Mouse (Mus musculus) large intestine, adult 2 months (tissue): ENCODE measurements around the gene Spaca4. TPM values are rescaled to one million over a fixed set of nuclear protein-coding genes. Genes with fewer than 3 reads are reported as not detected.

Source experiments
- DNase-seq: peaks from one replicate; pipeline ENCODE4 v3.0.0-alpha.2; 2012; ENCODE audit warnings: low read depth, low spot score
- WGBS: fragments of 180-500 bp; shearing (Covaris S2); methylation state at CpG from one replicate; pipeline ENCODE4 v1.1.7; 2018; 5-methylcytosine and 5-hydroxymethylcytosine counted together
- polyA plus RNA-seq: library from polyadenylated mRNA; depleted of rRNA; stranded (reverse); fragments of >200 nt; gene quantifications from 2 replicates; pipeline ENCODE4 v1.2.3, GENCODE M21; 2012

Gene Spaca4
- polyA plus RNA-seq, 1 experiment: not detected

DNA sequence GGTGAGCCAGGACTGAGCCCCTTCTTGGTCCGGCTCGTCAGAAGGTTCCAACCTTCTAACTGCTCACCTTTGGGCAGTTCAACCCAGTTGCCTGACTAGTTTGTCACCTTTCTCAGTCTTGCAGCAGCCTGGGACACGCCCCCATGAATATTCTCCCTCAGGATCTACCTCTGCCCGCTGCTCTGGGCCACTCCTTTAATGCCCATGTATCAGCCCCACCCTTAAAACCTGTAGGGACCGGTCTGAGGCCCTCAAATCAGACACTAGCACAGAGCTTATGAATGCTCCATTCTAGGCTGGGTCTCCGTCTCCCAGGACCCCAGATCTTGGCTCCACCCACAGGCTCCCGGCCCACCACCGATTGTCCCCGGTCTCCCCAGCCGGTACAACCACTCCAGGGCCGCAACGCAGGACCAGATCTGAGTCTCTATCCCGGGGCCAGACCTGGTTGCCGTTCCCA, 11.0 kb downstream of the Spaca4 start:
- DNase-seq: no peak
- WGBS: 2% methylated on average over 14 of the region's 14 CpGs

DNA sequence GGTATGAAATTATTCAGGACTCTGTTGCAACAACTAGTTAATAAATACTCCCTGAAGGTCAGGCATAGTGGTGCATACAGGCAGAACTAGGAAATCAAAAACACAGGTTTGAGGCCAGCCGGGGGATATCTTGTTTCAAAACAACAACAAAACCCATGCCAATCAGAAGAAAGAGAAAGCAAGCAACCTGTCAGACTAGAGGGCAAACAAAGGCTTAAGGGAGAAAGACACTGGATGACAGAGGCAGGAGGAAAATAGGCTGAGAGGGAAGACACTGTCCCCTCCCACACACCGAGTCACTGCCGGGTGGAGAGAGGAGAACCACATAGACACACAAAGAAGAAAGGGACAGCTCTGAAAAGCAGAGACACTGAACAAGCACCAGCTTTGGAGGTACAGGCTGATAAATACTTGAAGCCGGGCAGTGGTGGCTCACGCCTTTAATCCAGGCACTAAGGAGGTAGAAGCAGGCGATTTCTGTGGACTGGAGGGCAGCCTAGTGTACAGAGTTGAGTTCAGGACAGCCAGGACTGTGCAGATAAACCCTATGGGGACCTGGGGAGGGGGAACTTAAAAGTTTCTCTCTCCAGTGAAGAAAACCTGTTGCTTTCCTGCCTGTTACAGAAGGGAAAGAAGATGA, 11.6 kb downstream of the Spaca4 start:
- no peak for DNase-seq

DNA sequence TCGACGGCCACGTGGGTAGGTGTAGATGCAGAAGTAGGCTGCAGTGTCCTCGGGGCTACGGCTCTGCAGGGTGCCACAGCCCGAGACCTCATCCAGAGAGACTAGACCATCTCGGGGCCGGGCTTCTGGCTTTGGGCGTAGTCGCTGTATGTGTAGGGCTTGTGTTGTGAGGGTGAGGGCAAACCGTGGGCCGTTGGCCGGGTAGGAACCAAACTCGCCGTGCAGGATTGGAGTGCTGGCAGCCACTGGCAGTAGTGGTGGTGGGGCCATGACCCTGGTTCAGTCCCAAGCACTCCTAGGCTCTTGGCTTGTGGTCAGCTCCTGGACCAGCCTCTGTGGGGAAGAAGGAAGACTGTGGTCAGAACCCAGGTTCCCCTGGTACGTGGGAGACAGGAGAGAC, 12.2 kb downstream of the Spaca4 start:
- 36% methylated on average over 16 of the region's 16 CpGs for WGBS
- no peak for DNase-seq

More for the DNA sequence above, 11.6 kb downstream of the Spaca4 start:
- WGBS: 30% methylated on average over 6 of the region's 6 CpGs

DNA sequence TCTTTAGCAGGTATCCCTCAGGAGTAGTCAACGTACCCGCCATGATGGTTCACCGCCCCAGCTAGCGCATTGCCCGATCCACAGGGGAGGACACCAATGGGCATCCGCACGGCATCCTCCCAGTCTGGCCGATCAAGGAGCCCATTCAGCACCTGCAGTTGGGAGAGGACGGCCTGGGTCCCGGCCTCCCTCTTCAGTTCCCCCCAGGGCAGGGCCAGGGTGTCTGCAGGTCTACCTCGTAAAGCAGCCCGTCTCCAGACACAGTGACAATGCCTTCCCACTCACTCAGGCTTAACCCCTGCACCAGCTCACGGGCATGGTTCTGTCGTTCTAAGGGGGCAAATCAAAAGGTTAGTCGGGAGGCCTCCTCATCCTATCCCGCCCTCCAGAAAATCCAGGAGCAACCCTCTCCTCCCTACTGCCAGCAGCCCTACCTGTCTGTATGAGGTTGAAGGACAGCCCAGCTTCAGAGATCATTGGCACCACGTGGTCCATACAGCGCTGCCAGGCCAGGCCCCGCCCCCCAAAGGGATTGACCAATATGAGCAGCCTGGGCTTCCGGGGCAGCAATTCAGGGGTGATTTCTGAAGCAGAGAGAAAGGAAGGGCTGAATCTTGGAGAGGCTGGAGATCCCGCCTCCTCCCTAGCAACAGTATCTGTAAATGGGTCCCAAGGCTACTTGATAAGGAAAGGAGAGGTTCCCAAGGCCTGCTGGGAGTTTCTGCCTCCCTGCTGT, 13.4 kb downstream of the Spaca4 start:
- 52% methylated on average over 21 of the region's 21 CpGs for WGBS
- DNase-seq: no peak

DNA sequence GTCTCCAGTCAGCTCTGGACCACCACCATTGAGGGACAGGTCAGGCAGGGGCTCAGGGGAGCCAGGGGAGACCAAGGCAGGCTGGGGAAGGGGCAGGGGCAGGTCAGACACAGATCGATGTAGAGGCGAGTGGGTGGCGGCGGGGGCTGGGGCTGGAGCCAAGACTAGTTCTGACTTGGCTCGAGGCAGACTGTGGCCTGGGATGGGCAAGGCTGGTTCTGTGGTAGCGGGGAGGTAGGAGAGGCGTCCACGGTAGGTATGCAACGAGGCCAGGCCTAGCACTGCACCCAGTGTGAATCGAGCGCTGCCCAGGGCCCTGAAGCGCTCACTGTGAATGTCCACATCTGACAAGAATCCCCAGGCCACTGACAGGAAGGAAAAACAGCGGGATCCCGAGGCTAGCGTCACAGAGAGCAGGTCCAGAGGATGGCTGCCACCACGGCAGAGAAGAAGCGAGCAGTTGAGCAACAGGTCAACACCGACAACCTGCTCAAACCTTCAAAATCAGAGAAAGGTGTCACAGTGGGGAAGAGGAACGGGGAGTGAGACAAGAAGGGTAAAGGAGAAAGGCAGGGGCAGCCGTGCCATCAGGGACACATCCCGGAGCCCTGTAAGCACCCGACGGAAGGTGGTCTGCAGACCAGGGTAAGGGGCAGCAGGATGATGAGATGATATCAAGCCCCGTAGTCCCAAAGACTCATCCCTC, 14.1 kb downstream of the Spaca4 start:
- no peak for DNase-seq
- 78% methylated on average over 24 of the region's 24 CpGs for WGBS

DNA sequence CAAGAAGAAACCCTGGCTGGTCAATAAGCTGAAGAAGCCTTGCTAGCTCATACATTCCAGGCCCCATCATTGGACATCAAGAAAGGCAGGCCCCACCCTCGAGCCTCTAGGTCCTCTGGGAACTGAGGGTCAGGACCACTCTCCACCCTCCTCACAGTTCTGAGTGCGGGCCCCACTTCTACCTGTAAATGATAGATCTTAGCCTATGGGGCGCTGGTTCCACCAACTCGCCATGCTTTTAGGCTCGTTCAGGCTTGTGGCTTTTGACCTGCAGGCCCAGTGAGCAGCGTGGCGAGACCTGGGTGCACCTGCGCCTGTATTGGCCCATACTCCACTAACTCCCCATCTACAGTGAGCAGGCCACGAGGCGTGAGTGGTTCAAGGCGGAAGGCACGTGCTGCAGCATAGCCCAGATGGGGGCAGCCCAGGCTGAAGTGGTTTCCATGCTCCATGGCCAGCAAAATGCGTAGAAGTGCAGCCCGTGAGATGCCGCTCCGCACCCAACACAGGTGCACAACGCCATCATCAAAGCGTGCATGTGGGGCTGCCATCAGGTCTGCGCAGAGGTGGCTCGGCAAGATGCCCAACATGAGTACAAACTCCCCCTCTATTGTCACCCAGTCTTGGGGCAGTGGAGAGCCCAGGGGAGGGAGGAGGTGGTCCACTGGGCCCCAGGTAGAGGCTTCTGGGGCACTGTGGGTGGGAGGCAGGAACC, 15.0 kb downstream of the Spaca4 start:
- DNase-seq: no peak
- 83% methylated on average over 20 of the region's 20 CpGs for WGBS

DNA sequence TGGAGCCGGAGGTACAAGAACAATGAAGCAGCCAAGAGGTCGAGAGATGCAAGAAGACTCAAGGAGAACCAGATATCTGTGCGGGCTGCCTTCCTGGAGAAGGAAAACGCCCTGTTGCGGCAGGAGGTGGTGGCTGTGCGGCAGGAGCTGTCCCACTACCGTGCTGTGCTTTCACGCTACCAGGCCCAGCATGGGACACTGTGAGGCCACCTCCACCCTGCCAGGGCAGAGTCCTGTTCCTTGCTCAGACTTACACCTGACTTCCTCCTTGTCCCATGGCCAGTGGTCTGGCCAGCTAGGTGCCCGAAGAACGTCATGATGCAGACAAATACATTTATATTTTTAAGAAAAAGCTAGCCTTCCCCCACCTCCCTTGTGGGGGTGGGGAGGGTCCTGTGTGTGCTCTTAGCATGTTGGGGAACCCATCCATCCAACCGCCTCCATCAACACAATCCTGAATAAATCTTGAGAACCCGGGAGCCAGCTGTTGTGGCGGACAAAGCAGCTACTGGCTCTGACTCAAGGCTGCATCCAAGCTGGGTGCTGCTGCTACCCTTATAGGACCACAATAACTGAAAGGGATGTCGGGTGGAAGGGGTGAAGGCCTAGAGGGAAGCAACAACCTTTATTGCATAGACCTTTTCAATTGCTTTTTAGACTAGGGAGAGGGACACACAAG, 15.8 kb downstream of the Spaca4 start:
- DNase-seq: no peak
- 60% methylated on average over 14 of the region's 14 CpGs for WGBS

DNA sequence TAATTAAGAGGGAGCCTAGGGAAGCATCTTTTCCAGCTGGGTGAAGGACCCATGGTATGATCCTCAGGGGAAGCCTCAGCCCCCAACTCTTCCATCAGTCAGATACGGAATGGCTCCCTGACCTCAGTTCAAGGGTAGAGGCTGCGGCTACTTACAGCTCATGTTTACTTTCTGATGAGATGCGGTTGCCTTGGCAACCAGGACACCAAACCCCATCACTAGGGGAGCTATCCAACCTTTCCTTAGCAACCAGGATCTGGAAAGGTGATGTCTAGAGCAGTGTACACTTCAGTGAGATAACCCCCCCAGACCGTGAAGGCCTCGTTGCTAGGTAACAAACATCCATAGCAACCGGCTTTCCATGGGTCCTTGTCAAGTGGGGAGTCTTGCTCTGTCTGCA, 16.6 kb downstream of the Spaca4 start:
- WGBS: 42% methylated on average over 6 of the region's 6 CpGs

DNA sequence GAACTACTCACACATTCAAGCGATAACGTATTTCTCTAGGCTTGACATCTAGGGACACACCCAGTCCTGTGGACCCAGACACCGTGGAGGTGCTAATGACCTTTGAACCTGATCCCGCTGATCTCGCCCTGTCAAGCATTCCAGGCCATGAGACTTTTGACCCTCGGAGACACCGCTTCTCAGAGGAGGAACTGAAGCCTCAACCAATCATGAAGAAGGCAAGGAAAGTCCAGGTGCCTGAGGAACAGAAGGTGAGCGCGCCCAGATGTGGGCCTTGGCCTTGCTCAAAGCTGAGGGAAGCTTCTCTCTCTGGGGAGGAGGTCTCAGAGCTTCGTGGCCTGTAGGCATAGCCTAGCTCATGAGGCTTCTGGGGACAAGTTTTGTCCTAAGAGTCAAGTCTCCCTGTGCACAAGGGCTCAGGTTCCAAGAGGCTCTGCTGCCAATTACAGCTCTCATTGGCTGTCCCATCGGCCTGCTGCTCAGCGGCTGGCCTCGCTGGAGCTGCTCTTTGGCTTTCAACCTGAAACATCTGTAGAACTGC, 17.3 kb downstream of the Spaca4 start:
- DNase-seq: no peak
- WGBS: 8% methylated on average over 13 of the region's 13 CpGs

More for the DNA sequence above, 16.6 kb downstream of the Spaca4 start:
- no peak for DNase-seq

DNA sequence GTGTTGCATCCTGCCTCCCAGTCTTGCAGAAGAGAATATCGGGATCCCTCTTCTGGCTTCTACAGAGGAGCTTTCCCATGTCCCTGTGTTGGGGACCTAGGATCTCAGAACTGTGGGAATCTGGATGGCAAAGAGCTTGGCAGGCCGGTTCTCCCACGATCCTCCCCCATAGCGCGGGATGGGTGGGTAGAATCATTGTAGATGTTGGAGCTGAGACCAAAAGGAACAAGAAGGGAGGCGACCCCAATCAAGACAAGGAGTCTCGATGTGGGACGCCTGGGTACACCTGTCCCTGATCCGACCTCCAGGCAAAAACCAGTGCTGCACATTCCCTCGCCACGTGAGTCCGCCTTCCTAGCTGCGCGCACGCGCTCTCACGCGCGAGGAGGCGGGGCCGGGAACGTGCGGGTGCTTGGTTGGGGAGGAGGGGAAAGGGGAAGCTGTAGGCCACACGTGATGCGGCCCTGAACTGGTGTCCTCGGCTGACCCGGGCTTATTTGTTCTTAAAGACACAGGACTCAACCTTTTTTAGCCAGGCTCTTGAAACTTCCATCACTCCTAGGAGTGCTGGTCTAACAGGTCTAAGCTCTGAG, 18.1 kb downstream of the Spaca4 start:
- WGBS: 1% methylated on average over 27 of the region's 27 CpGs
- no peak for DNase-seq

DNA sequence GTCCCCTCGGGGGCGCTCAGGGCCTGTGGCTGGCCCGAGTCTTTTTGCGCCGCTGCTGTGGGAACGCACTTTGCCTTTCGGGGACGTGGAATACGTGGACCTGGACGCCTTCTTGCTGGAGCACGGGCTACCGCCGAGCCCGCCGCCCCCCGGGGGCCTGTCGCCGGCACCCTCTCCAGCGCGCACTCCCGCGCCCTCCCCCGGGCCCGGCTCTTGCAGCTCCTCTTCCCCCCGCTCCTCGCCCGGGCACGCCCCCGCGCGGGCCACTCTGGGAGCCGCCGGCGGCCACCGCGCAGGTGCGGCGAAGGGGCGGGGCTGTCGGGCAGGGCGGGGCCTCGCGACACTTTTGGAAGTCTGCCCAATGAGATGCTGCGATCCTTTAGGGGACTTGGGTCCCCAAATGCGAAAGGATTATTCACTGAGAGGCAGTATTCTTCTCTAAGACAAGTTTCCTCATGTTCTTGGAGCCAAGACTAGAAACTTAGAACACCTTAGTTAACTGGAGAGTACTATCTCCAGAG, 18.8 kb downstream of the Spaca4 start:
- no peak for DNase-seq
- WGBS: under 1% methylated on average over 41 of the region's 45 CpGs

DNA sequence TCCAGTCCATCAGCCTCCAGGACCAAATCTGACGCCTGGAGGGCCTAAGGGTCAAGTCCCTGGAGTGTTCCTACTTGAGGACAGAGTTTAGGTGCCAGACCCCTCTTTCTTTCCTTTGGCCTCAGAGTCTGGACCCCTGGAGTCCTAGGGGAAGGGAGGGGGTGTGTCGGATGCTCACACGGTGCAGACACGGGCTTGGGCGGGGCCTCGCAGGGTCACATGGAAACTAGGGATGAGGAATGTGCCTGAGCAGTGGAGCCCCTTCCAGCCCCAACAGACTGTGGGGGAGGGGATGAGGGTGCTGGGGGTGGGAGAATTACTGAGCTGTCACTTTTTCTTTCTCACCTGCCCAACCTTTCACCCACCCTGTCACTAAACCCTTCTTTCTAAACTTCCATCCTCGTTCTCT, 19.7 kb downstream of the Spaca4 start:
- DNase-seq: no peak
- WGBS: 0% methylated on average over 7 of the region's 7 CpGs

DNA sequence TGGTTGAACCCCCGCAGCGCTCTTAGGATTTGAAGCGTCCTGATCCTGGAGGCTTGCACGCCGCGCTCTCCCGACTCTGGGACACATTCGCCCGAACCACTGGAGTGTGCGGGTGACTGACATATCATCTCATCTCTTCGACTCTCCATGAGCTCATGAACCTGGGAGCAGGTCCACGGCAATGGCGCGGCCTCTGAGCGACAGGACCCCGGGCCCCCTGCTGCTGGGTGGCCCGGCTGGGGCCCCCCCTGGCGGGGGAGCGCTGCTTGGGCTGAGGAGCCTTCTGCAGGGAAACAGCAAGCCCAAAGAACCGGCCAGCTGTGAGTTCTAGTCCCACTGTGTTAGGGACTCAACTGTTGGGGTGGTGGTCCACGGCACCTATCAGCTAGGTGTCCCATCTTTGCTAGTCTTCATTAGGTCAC, 20.2 kb downstream of the Spaca4 start:
- under 1% methylated on average over 21 of the region's 21 CpGs for WGBS
- no peak for DNase-seq

DNA sequence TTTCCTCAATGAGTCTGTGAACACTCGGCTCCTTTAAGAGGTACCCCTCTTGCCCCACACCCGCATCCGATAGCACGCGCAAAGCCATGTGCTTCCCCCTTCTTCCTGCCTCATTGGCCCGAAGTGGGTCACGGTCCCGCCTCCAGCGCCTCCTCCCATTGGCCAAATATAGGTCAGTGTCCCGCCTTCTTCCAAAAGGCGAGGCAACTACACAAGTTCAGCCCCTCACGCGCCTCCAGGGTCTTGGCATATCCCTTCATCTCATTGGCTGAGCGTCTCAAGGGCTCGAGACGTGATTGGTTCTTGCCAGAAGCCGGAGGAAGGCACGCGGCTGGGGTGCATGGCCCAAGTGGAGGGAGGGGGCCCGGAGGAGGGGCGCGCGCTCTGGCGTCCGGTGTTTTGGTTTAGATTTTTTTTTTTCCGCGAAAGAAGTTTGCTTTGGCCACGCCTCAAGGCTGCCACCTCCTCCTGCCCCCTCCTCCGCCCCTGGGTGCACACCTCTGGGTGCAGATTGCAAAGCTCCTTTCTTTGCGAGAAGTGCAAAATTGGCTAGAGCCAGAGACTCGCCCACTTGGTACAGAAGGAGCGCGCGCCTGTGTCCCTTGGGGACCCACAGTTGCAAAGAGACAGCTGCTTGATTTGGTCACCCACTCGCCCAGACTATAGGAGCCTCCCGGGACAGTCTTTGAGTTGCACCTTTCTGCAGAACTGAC, 20.7 kb downstream of the Spaca4 start, which contains the start of gene Dbp:
Dbp (plus strand) TSS at position 359 of the 713 bp plus-strand sequence.
- WGBS: under 1% methylated on average over 36 of the region's 36 CpGs
- no peak for DNase-seq

DNA sequence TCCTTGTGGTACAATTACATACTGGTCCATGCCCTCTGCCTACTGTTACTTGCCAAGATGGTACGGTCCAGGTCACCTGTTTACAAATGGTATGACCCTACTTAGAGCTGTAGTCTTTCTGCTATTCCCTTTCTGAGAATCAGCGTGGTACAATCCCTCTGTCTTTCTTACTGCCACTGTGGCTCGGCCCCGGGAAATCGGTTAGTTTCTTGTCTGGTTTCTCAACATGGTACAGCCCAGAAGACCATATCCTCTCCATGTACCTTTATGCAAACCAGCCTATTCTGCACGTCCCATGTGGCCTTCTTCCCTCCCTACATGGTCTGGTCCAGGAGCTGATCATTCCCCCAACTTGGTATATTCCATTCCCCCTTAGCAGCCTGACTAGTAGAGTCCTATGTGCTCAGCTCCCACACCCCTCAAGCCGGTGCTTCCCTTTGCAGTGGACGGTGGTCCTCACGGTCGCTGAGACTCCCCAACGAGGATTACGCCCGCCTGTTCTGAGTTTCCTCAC, 21.5 kb downstream of the Spaca4 start:
- no peak for DNase-seq
- WGBS: under 1% methylated on average over 13 of the region's 13 CpGs

DNA sequence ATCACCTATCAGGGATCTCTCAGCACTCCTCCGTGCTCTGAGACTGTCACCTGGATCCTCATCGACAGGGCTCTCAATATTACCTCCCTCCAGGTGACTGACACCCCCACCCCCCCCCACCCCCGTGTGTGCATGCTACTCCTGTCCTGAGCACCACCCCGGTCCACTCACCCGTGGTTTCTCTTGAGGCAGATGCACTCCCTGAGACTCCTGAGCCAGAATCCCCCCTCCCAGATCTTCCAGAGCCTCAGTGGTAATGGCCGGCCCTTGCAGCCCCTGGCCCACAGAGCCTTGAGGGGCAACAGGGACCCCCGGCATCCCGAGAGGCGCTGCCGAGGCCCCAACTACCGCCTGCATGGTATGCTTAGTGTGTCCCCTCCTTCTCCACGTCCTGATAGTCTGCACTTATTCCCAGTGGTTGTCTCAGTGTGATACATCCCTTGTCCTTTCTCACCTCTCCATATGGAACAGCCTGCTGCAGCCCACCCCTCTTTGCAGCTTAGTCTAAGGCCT, 22.0 kb downstream of the Spaca4 start:
- WGBS: 35% methylated on average over 12 of the region's 12 CpGs
- DNase-seq: no peak

DNA sequence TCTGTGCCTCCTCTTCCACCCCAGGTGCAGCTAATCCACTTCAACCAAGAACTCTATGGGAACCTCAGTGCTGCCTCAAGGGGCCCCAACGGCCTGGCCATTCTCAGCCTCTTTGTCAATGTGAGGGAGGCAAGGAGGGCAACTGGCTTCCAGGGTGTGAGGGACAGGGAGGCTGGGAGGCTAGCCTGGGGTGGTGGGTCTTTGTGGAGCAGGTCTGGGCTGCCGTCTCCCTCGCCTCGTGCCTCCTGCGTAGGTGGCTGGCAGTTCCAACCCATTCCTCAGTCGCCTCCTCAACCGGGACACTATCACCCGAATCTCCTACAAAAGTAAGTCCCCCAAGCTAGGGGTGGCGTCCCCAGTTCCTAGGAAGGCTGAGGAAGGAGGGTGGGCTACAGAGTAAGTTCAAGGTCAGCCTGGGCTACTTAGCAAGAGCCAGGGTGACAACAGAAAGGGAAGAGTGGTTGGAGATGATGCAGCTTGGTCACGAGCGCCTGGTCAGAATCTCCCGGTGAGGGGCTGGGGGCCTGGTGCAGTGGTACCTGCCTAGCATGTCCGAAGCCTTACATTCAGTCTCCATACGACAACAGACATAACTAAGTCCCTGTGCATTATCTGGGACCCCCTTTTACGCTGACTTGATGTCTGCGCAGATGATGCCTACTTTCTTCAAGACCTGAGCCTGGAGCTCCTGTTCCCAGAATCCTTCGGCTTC, 22.6 kb downstream of the Spaca4 start:
- DNase-seq: no peak
- WGBS: 92% methylated on average over 17 of the region's 17 CpGs
